Mouse (Mus musculus) myocyte (in vitro differentiated cells): ENCODE results near the gene Ccl2. TPM values are rescaled to one million over a fixed set of nuclear protein-coding genes. Genes with fewer than 3 reads are reported as not detected.
A peak's percentile ranks its signal among the peaks of the same experiment; 100 is the strongest.

Experiments used
- H3K27me3 ChIP-seq: one replicate; pipeline ENCODE4 v1.6.1; 2011; ENCODE audit not compliant: control insufficient read depth, insufficient read depth, insufficient read length
- H3K36me3 ChIP-seq: one replicate; pipeline ENCODE4 v1.6.1; 2011; ENCODE audit not compliant: control insufficient read depth, insufficient read depth
- H3K4me2 ChIP-seq: one replicate; pipeline ENCODE4 v1.6.1; 2011; ENCODE audit warnings: low read depth, control low read depth
- H3K4me3 ChIP-seq: one replicate; pipeline ENCODE4 v1.5.1; 2011; ENCODE audit warnings: mild to moderate bottlenecking, control low read depth, moderate library complexity
- H3K79me2 ChIP-seq: one replicate; pipeline ENCODE4 v1.6.1; 2011; ENCODE audit not compliant: control insufficient read depth, insufficient read depth
- H3ac ChIP-seq: one replicate; pipeline ENCODE4 v1.6.1; 2011; ENCODE audit not compliant: control insufficient read depth, insufficient read length
- CEBPB ChIP-seq: IDR thresholded peaks from 2 replicates; pipeline ENCODE4 v1.6.1; 2011; ENCODE audit warnings: mild to moderate bottlenecking, moderate library complexity; ENCODE audit not compliant: poor library complexity, insufficient read depth, severe bottlenecking
- E2F4 ChIP-seq: IDR thresholded peaks from one replicate; pipeline ENCODE4 v1.6.1; 2011; ENCODE audit warnings: mild to moderate bottlenecking, control low read depth, moderate library complexity; ENCODE audit not compliant: insufficient read depth
- MAX ChIP-seq: IDR thresholded peaks from one replicate; pipeline ENCODE4 v1.6.1; 2011; ENCODE audit warnings: low read depth, mild to moderate bottlenecking, control low read depth
- MYOD1 ChIP-seq, 3 experiments: IDR thresholded peaks; one replicate each; pipeline ENCODE4 v1.6.1; 2011; ENCODE audit warnings: control low read depth in 2 of 3, low read depth in 2 of 3, mild to moderate bottlenecking in 2 of 3, moderate library complexity in 1 of 3; ENCODE audit not compliant: insufficient read length in 2 of 3, control insufficient read depth in 1 of 3
- MYOG ChIP-seq, 3 experiments: IDR thresholded peaks; one replicate each; pipeline ENCODE4 v1.6.1; 2011; ENCODE audit warnings: control low read depth in 2 of 3, low read depth in 2 of 3, mild to moderate bottlenecking in 2 of 3; ENCODE audit not compliant: insufficient read length in 2 of 3, control insufficient read depth in 1 of 3, insufficient read depth in 1 of 3
- POLR2A ChIP-seq: IDR thresholded peaks from one replicate; pipeline ENCODE4 v1.6.1; 2011; ENCODE audit warnings: low read depth, mild to moderate bottlenecking, control low read depth, moderate library complexity; ENCODE audit not compliant: insufficient read length
- POLR2AphosphoS2 ChIP-seq: IDR thresholded peaks from one replicate; pipeline ENCODE4 v1.6.1; 2011; ENCODE audit warnings: low read depth, control low read depth; ENCODE audit not compliant: insufficient read length
- REST ChIP-seq: IDR thresholded peaks from one replicate; pipeline ENCODE4 v1.6.1; 2011; ENCODE audit warnings: mild to moderate bottlenecking, control low read depth, moderate library complexity; ENCODE audit not compliant: insufficient read depth, insufficient read length
- SRF ChIP-seq: IDR thresholded peaks from one replicate; pipeline ENCODE4 v1.6.1; 2011; ENCODE audit warnings: low read depth; ENCODE audit not compliant: control insufficient read depth, insufficient read length
- TCF12 ChIP-seq: IDR thresholded peaks from one replicate; pipeline ENCODE4 v1.6.1; 2011; ENCODE audit warnings: mild to moderate bottlenecking, control low read depth; ENCODE audit not compliant: poor library complexity, insufficient read depth, severe bottlenecking
- TCF3 ChIP-seq: IDR thresholded peaks from one replicate; pipeline ENCODE4 v1.6.1; 2011; ENCODE audit warnings: low read depth, control low read depth; ENCODE audit not compliant: insufficient read length
- USF1 ChIP-seq: IDR thresholded peaks from one replicate; pipeline ENCODE4 v1.6.1; 2011; ENCODE audit warnings: low read depth, mild to moderate bottlenecking, control low read depth, moderate library complexity
- polyA plus RNA-seq: library from polyadenylated mRNA; unstranded; fragments of >200 nt; fragmentation: generic; extraction: Trizol; gene quantifications from one replicate; pipeline ENCODE4 v1.2.1, GENCODE M21; 2012; ENCODE audit warnings: missing spikeins

The Ccl2 gene
- polyA plus RNA-seq, 1 experiment, result 5.2 TPM

DNA sequence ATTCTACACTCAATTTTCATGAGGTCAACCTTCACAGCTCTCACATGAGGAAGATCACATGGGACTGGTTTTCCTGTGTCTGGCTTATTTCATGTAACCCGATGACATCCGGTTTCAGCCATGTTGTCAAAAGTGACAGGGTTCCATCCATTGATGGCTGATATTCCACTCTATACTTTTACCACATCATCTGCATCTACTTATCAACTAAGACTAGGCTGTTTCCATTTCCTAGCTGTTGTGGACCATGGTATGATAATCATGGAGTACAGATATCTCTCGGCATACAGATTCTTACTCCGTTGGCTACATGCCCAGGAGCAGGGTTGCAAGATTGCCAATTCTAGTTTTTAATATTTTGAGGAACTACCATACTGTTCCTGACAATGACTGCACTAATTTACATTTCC lies 6.3 kb downstream of the Ccl2 start:
- H3K36me3 ChIP-seq, result no peaks in the 10 kb centered on the region
- TF ChIP-seq CEBPB, result no peak
- no peak for TF ChIP-seq MAX
- no peak for TF ChIP-seq SRF
- no peak for TF ChIP-seq MYOD1 (IDR thresholded peaks at IDR 0.05; ENCODE audit: control insufficient read depth in 1 of 3, insufficient read length in 2 of 3, low read depth in 2 of 3)
- no peak for TF ChIP-seq POLR2A
- no peak for TF ChIP-seq E2F4
- no peak for TF ChIP-seq POLR2AphosphoS2
- no peak for TF ChIP-seq REST
- no peak for TF ChIP-seq MYOG (IDR thresholded peaks at IDR 0.05; ENCODE audit: control insufficient read depth in 1 of 3, insufficient read depth in 1 of 3, insufficient read length in 2 of 3, low read depth in 2 of 3)
- no peak for TF ChIP-seq TCF3
- no peak for TF ChIP-seq USF1
- TF ChIP-seq TCF12, result no peak
- H3K4me3 ChIP-seq, result no peak overlapping the region
- no peaks in the 10 kb centered on the region for H3K27me3 ChIP-seq
- H3K4me2 ChIP-seq, result no peak overlapping the region
- H3ac ChIP-seq, result no peak overlapping the region
- no peaks in the 10 kb centered on the region for H3K79me2 ChIP-seq

DNA sequence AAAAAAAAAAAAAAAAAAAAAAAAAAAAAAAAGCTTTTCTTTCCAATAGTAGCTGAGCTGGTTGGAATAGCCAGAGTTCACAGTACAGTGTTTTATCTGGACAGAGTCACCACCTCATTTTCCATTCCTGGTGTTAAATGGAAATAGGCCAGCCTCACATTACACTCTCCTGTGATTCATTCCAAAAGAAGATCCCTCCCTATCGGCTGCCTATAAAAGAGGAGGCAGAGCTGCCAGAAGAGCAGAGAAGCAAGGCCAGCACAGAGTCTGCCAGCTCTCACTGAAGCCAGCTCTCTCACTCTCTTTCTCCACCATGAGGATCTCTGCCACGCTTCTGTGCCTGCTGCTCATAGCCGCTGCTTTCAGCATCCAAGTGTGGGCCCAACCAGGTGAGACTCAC lies 10.1 kb downstream of the Ccl2 start, which contains the start of gene Ccl7:
TSS of gene Ccl7 (plus strand) at position 242 of the 400 bp plus-strand sequence.
- Histone ChIP-seq H3ac (no peak within 1 kb of the TSS), H3K79me2 (no peaks in the 10 kb centered on the region), H3K4me3 (no peak within 1 kb of the TSS), H3K27me3 (no peaks in the 10 kb centered on the region), H3K36me3 (no peaks in the 10 kb centered on the region), H3K4me2 (peak within 1 kb of the TSS; percentile 54)
- TF ChIP-seq POLR2A, result peak; percentile 78
- TF ChIP-seq USF1, result no peak
- TF ChIP-seq POLR2AphosphoS2, result peak; percentile 83

DNA sequence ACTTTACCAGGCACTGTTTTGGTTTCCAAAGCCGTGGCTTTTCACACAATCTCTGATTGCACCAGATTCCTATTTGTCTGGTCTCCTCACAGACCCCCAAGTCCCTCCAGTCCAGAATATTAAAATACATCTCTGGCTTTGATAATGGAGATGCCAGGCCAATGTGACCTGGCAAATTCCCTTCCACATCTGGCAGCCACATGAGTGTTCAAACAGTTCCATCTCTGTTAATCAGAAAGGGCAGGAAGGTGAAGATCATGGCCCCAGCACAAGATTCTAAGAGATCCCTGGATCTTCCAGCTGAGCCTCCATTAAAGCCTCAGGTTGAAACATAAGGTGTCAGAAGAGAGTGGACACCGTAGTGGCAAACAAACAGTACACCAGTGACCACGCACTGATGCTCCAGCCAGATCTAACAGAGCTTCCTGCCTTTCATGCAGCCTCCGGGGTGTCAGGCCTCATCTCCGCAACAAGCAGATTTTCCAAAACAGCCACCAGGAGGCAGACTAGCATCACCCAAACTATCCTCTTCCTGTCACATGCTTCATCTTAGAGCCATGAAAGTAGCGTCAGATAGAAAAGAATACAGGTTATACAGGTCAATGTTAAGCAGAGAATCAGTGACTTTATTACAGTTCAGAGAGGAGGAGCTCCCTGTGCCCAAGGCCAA lies 12.5 kb downstream of the Ccl2 start:
- TF ChIP-seq CEBPB, result no peak
- no peak for TF ChIP-seq POLR2A
- TF ChIP-seq USF1, result peak; percentile 85
- Histone ChIP-seq H3K4me2 (no peak overlapping the region), H3K4me3 (no peak overlapping the region), H3K27me3 (no peaks in the 10 kb centered on the region), H3K36me3 (no peaks in the 10 kb centered on the region), H3ac (no peak overlapping the region), H3K79me2 (no peaks in the 10 kb centered on the region)

DNA sequence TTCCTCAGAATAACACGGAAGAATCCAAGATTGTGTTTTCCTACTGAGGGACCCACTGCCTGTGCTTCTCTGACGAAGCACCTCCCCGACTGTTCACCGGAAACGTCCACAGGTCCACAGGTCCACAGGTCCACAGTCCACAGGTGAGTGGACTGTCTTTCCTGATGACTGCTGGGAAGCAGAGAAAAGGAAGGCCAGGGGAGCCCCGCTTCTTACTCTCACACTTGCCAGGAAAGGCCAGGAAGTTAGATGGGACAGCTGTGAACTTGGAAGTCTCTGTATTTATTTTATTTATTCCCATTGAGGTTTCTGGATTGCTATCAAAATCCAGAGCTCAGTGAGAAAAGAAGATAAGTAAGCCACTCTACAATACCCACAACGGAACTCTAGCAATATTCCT lies 18.5 kb downstream of the Ccl2 start:
- no peak overlapping the region for H3K4me3 ChIP-seq
- no peak overlapping the region for H3K4me2 ChIP-seq
- no peaks in the 10 kb centered on the region for H3K79me2 ChIP-seq
- H3K36me3 ChIP-seq, result no peaks in the 10 kb centered on the region
- no peak overlapping the region for H3ac ChIP-seq
- H3K27me3 ChIP-seq, result no peaks in the 10 kb centered on the region
- TF ChIP-seq POLR2A (no peak), SRF (no peak), MYOG (IDR thresholded peaks at IDR 0.05; ENCODE audit: control insufficient read depth in 1 of 3, insufficient read depth in 1 of 3, insufficient read length in 2 of 3, low read depth in 2 of 3) (no peak), TCF12 (no peak), CEBPB (no peak), REST (no peak), MYOD1 (IDR thresholded peaks at IDR 0.05; ENCODE audit: control insufficient read depth in 1 of 3, insufficient read length in 2 of 3, low read depth in 2 of 3) (no peak), POLR2AphosphoS2 (no peak), E2F4 (no peak), MAX (no peak), TCF3 (no peak), USF1 (no peak)

DNA sequence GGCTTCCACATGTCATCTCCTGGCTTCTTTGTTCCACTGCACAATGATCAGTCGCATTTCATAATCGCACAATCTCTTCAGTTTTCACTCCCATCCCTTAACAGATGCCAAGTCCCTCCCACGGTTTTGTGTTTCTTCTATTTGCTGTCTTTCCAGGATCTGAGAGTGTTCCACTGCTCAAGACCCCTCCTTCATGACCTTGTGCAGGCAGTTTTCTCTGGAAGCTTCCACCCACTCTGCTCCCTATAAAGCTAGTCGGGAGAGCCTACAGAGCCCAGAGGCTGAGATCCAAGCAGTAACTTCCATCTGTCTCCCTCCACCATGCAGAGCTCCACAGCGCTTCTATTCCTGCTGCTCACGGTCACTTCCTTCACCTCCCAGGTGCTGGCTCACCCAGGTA lies 22.3 kb downstream of the Ccl2 start, which contains the start of gene Ccl11:
TSS of gene Ccl11 (plus strand) at position 178 of the 400 bp plus-strand sequence.
- H3K79me2 ChIP-seq, result no peaks in the 10 kb centered on the region
- no peak within 1 kb of the TSS for H3K4me3 ChIP-seq
- no peak for TF ChIP-seq SRF
- TF ChIP-seq USF1, result no peak
- no peak for TF ChIP-seq MYOD1 (IDR thresholded peaks at IDR 0.05; ENCODE audit: control insufficient read depth in 1 of 3, insufficient read length in 2 of 3, low read depth in 2 of 3)
- no peak for TF ChIP-seq POLR2A
- TF ChIP-seq CEBPB, result no peak
- no peak within 1 kb of the TSS for H3ac ChIP-seq
- H3K36me3 ChIP-seq, result no peaks in the 10 kb centered on the region
- H3K4me2 ChIP-seq, result no peak within 1 kb of the TSS
- no peaks in the 10 kb centered on the region for H3K27me3 ChIP-seq

DNA sequence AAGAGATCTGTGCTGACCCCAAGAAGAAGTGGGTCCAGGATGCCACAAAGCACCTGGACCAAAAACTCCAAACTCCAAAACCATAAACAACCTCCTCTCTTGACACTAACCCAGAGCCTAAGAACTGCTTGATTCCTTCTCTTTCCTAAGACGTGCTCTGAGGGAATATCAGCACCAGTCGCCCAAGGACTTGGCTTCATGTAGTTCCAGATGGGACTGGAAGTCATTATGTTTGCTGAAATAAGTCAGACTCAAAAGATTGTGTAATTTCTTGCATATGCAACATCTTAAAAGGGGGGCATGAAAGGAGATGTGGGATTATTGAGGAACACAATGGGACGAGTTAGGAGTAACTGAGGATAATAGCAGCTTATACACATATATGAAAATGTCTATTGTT lies 26.9 kb downstream of the Ccl2 start:
- Histone ChIP-seq H3K79me2 (no peaks in the 10 kb centered on the region), H3K4me2 (no peak overlapping the region), H3K4me3 (no peak overlapping the region), H3ac (no peak overlapping the region), H3K27me3 (no peaks in the 10 kb centered on the region), H3K36me3 (no peaks in the 10 kb centered on the region)
- TF ChIP-seq POLR2AphosphoS2 (no peak), MAX (no peak), CEBPB (no peak), TCF3 (no peak), MYOG (IDR thresholded peaks at IDR 0.05; ENCODE audit: control insufficient read depth in 1 of 3, insufficient read depth in 1 of 3, insufficient read length in 2 of 3, low read depth in 2 of 3) (no peak)
